In the genomic region with DNA sequence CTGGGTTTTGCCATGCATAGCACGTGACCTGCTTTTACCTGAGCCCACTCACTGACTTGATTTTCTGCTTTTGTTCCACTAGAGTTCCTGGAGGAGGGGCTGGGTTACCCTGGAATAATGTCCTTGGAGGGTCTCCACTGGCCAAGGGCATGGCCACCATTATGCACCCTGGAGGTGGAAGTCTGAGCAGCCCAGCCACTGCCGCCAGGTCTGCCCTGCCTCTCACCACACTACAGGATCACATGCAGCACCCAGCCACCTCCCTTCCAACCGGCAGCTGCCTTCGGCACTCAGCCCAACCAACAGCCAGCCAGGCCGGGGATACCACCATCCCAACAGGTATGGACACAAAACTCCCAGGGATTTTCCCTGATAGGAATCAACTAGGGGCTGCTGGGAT, we compare ENCODE assay signal across 21 mouse cellular contexts.
DNase-seq lines count a peak whose midpoint lies in the region; ATAC-seq lines count a peak whose summit lies in the region.
"Had no signal": no experiment of that assay in that cellular context is flagged by ENCODE, and none has a peak within 500 bp of the region (broad histone marks: within the 10 kb centered on the region; RNA-seq: fewer than 3 reads in every experiment).

No protein-coding gene starts in this region.

- no peaks in the 10 kb centered on the region for H3K36me3 ChIP-seq in forebrain, embryonic 11.5 days (ENCODE audit: control insufficient read depth, insufficient read depth, low read length)
- H3K36me3 ChIP-seq in forebrain, embryonic 15.5 days, result peaks cover 4% of the 10 kb centered on the region; the same call in 1 of the 2 replicates
- H3K36me3 ChIP-seq in heart, embryonic 10.5 days, result no peaks in the 10 kb centered on the region
- no peaks in the 10 kb centered on the region for H3K36me3 ChIP-seq in heart, embryonic 11.5 days (ENCODE audit: control insufficient read depth, insufficient read depth, low read length)
- H3K36me3 ChIP-seq: G1E had no signal

- no peaks in the 10 kb centered on the region for H3K9me3 ChIP-seq in forebrain, embryonic 11.5 days (ENCODE audit: control insufficient read depth, low read length)
- no peaks in the 10 kb centered on the region for H3K9me3 ChIP-seq in forebrain, embryonic 15.5 days
- H3K9me3 ChIP-seq in heart, embryonic 10.5 days, result no peaks in the 10 kb centered on the region
- H3K9me3 ChIP-seq in heart, embryonic 11.5 days (replicated peaks; ENCODE audit: control insufficient read depth, low read length), result no peaks in the 10 kb centered on the region
- H3K9me3 ChIP-seq: G1E had no signal

- H3K27me3 ChIP-seq in forebrain, embryonic 11.5 days (ENCODE audit: control insufficient read depth, insufficient read depth, low read length), result no peaks in the 10 kb centered on the region
- no peaks in the 10 kb centered on the region for H3K27me3 ChIP-seq in forebrain, embryonic 15.5 days
- no peaks in the 10 kb centered on the region; the same call in 1 of the 2 replicates for H3K27me3 ChIP-seq in heart, embryonic 10.5 days (ENCODE audit: insufficient read depth, poor library complexity, severe bottlenecking)
- H3K27me3 ChIP-seq in heart, embryonic 11.5 days (ENCODE audit: control insufficient read depth, insufficient read depth, low read length), result no peaks in the 10 kb centered on the region

- no peak overlapping the region for H3K4me3 ChIP-seq in forebrain, embryonic 11.5 days (ENCODE audit: low read depth, low read length)
- H3K4me3 ChIP-seq in forebrain, embryonic 15.5 days, result no peak overlapping the region
- H3K4me3 ChIP-seq in heart, embryonic 10.5 days, result no peak overlapping the region
- no peak overlapping the region for H3K4me3 ChIP-seq in heart, embryonic 11.5 days (ENCODE audit: low read depth, low read length)

- WGBS in forebrain, embryonic 11.5 days, result 90% methylated on average over 5 of the region's 5 CpGs
- 97% methylated on average over 5 of the region's 5 CpGs for WGBS in forebrain, embryonic 15.5 days
- 79% methylated on average over 5 of the region's 5 CpGs for WGBS in heart, embryonic 10.5 days
- WGBS in heart, embryonic 11.5 days (ENCODE audit: insufficient replicate concordance), result 84% methylated on average over 5 of the region's 5 CpGs

- intact Hi-C loops in heart, postnatal 14 days (cut with DNase I), result no loop called here

- no peak overlapping the region for H3K9ac ChIP-seq in forebrain, embryonic 11.5 days (ENCODE audit: low read length)
- H3K9ac ChIP-seq in forebrain, embryonic 15.5 days (replicated peaks), result no peak overlapping the region
- H3K9ac ChIP-seq in heart, embryonic 11.5 days (ENCODE audit: low read depth, low read length), result no peak overlapping the region

- H3K4me2 ChIP-seq in forebrain, embryonic 11.5 days (ENCODE audit: low read depth, low read length, severe bottlenecking), result no peak overlapping the region
- H3K4me2 ChIP-seq in forebrain, embryonic 15.5 days (replicated peaks), result no peak overlapping the region
- H3K4me2 ChIP-seq in heart, embryonic 11.5 days, result no peak overlapping the region

- peaks cover 14% of the 10 kb centered on the region for H3K4me1 ChIP-seq in forebrain, embryonic 11.5 days (replicated peaks; ENCODE audit: control insufficient read depth, insufficient read depth, low read length)
- peaks cover 33% of the 10 kb centered on the region for H3K4me1 ChIP-seq in forebrain, embryonic 15.5 days
- H3K4me1 ChIP-seq in heart, embryonic 10.5 days, result no peaks in the 10 kb centered on the region
- no peaks in the 10 kb centered on the region for H3K4me1 ChIP-seq in heart, embryonic 11.5 days (ENCODE audit: control insufficient read depth, insufficient read depth, low read length)

- peak; percentile 37 for DNase-seq in forebrain, embryonic 11.5 days (ENCODE audit: low spot score)
- DNase-seq in heart, adult 11 months, result peak; percentile 81
- no peak for DNase-seq in heart, postnatal 14 days
- peak; percentile 68 for DNase-seq in heart, embryonic 10.5 days (ENCODE audit: low spot score)
- DNase-seq in heart, adult 9 months (ENCODE audit: low spot score in 2 of 2), result no peak
- DNase-seq in heart, adult 8-10 months (ENCODE audit: low spot score), result no peak
- DNase-seq: adrenal gland, adult 2 months; adrenal gland, adult 8-10 months; adrenal gland, postnatal 10 days; adrenal gland, postnatal 14 days; adrenal gland, postnatal 25 days; adrenal gland, postnatal 36 days; B cell, adult 2 months; cerebellum, adult 11 months; cerebellum, adult 11-12 months had no signal

- no peak for ATAC-seq in forebrain, embryonic 11.5 days (replicated peaks; ENCODE audit: low FRiP score)
- ATAC-seq in forebrain, embryonic 15.5 days (replicated peaks), result no peak
- ATAC-seq in heart, embryonic 11.5 days (replicated peaks; ENCODE audit: insufficient number of reproducible peaks, low FRiP score, low TSS enrichment), result 0 out of 2 replicates have a peak, but pooled peaks have one; percentile 46
- ATAC-seq: activated CD4-positive, CD25-positive, alpha-beta regulatory T cell, adult 4 months; CD4-positive, CD25-positive, alpha-beta regulatory T cell, adult 4 months; Patski had no signal

- no peak overlapping the region for H3K27ac ChIP-seq in forebrain, embryonic 11.5 days (ENCODE audit: low read depth, low read length)
- H3K27ac ChIP-seq in forebrain, embryonic 15.5 days (replicated peaks), result no peak overlapping the region
- H3K27ac ChIP-seq in heart, embryonic 10.5 days, result no peak overlapping the region
- H3K27ac ChIP-seq in heart, embryonic 11.5 days (ENCODE audit: low read depth, low read length), result no peak overlapping the region

Comparison
In these comparisons a context has a peak if more than half of its experiments do, and no peak if none do; other contexts are left out.
1. DNase-seq: peak in forebrain, embryonic 11.5 days (single experiment), heart, adult 11 months (single experiment) and heart, embryonic 10.5 days (single experiment); none in heart, postnatal 14 days (0 of 2), heart, adult 9 months (0 of 2) and heart, adult 8-10 months (single experiment).